Mouse (Mus musculus) cerebellum, adult 9-10 months (tissue): ENCODE results near the gene Il1a.

ENCODE experiments used
- DNase-seq: peaks from one replicate; pipeline ENCODE4 v3.0.0; 2022

Il1a gene

DNA sequence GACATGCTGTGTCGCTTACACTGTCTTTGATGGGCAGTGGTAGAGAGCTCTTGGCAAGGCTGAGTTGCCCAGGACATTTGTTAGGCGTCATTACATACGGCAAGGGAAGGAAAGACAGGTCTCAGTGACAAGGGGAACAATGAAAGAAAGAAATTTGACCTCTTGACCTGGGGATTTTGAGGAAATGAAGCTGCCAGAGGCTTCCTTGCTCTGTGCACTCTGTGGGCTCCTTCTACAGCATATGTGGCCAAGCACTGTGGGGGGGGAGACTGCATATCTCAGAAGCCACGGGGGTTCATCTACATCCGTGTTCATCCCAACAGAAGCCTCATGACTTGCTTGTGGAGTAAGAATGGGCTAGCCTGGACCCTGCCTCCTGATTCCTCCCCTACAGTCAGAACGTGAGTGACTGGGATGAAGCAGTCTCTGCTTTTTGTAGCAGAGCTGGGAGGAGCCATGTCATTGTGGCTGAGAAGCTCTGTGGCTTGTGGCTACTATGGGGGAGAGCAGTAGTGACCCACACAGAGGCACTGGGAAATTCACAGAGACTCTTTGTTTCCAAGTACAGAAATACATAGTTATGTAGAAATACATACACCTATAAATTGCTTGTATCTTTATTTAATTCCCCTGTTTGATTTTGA, 48.5 kb downstream of the Il1a start:
- DNase-seq: no peak

GRCm38 (mm10) chr2:129260646-129261045, 49.1 kb downstream of the Il1a start:
- DNase-seq: no peak

- peak; percentile 86 for DNase-seq
Observed at GRCm38 (mm10) chr2:129258475-129259211, 51.1 kb downstream of the Il1a start.

DNA sequence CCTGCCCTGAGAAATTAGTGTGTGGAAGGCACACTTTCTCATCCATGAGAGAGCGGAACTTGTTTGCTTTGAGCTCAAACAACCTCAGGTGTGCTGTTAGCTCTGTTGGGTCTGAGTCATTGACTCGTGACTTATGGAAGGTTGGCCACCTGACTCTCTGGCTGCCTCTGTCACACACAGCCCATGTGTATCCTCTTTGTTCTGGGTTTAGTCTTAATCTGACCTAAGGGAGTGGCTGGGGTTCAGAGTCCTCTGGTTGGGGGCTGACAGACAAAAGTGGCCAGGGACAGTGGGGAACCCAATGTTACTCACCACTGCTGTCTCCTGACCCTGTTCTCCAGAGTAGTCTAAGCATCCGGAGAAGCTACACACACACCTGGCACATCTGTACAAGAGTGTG, 51.7 kb downstream of the Il1a start:
- no peak for DNase-seq

- no peak for DNase-seq
Observed at GRCm38 (mm10) chr2:129256006-129256405, 53.8 kb downstream of the Il1a start.

- no peak for DNase-seq
Observed at GRCm38 (mm10) chr2:129254076-129254475, 55.7 kb downstream of the Il1a start.

- DNase-seq: no peak
Observed at GRCm38 (mm10) chr2:129253631-129253970, 56.2 kb downstream of the Il1a start.

DNA sequence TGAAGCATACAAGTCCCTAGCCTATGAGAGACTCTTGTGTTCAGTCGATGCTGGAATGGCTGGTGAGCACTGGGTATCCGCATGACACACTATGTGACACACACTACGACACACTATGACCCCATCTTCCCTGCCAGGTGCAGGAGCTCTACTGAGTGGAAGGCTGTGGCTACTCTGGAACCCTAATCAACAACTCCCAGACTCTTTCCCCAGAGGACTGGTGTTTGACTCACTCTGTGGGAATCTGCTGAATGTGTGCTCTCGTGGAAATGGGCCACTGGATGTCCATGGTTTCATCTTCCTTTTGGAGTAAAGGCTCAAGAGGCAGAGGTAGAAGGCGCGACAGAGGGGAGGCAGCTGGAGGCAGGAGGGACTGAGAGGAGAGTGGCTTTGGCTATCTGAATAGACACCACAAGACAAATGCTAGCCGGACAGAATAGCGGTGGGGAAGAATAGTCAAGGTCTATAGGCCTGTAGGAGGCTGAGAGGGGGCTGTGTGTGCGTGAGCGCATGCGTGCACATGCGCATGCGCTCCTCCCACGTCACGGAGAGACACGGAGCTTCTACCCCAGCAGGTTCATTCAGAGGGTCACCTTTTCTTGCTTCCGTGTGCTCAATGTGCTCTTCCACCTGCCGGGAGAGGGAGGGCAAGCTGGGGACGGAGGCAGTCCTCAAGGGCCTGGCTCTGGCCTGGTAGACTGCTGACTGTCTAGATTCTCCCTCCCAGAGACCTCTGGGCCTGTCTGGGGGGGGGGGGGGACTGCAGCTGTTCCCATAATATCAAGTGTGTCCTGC, 56.7 kb downstream of the Il1a start:
- no peak for DNase-seq
